Mouse (Mus musculus): Measurements from ENCODE around the gene Tmtc3. TPM values are rescaled to one million over a fixed set of nuclear protein-coding genes. Genes with fewer than 3 reads are reported as not detected.

Gene Tmtc3
- polyA plus RNA-seq (2014; fragmentation: Illumina TruSeq; extraction: RNeasy Lipid Tissue Mini Kit (QIAGEN cat#74804); ENCODE audit: insufficient read depth, low read depth, low replicate concordance) = 4.6 TPM

GRCm38 (mm10) chr10:100487097-100487978, at the start of gene Tmtc3, which contains the start of gene Cep290:
Gene Tmtc3 (minus strand): TSS chr10:100487350.
Gene Cep290 (plus strand): TSS chr10:100487558.

Other genes starting within 250 kb of the Tmtc3 start
- not detected for gene Gm4301, start 151.7 kb downstream of the Tmtc3 start, polyA plus RNA-seq (2014; fragmentation: Illumina TruSeq; extraction: RNeasy Lipid Tissue Mini Kit (QIAGEN cat#74804); ENCODE audit: insufficient read depth, low read depth, low replicate concordance)
- not detected for gene Gm4302, start 146.5 kb downstream of the Tmtc3 start, polyA plus RNA-seq (2014; fragmentation: Illumina TruSeq; extraction: RNeasy Lipid Tissue Mini Kit (QIAGEN cat#74804); ENCODE audit: insufficient read depth, low read depth, low replicate concordance)
- not detected for gene Gm4303, start 141.4 kb downstream of the Tmtc3 start, polyA plus RNA-seq (2014; fragmentation: Illumina TruSeq; extraction: RNeasy Lipid Tissue Mini Kit (QIAGEN cat#74804); ENCODE audit: insufficient read depth, low read depth, low replicate concordance)
- not detected for gene Gm4305, start 136.3 kb downstream of the Tmtc3 start, polyA plus RNA-seq (2014; fragmentation: Illumina TruSeq; extraction: RNeasy Lipid Tissue Mini Kit (QIAGEN cat#74804); ENCODE audit: insufficient read depth, low read depth, low replicate concordance)
- not detected for gene Gm4307, start 126.0 kb downstream of the Tmtc3 start, polyA plus RNA-seq (2014; fragmentation: Illumina TruSeq; extraction: RNeasy Lipid Tissue Mini Kit (QIAGEN cat#74804); ENCODE audit: insufficient read depth, low read depth, low replicate concordance)
- not detected for gene Gm4312, start 104.8 kb downstream of the Tmtc3 start, polyA plus RNA-seq (2014; fragmentation: Illumina TruSeq; extraction: RNeasy Lipid Tissue Mini Kit (QIAGEN cat#74804); ENCODE audit: insufficient read depth, low read depth, low replicate concordance)
- 4.0 TPM for gene Cep290, start 208 bp upstream of the Tmtc3 start, polyA plus RNA-seq (2014; fragmentation: Illumina TruSeq; extraction: RNeasy Lipid Tissue Mini Kit (QIAGEN cat#74804); ENCODE audit: insufficient read depth, low read depth, low replicate concordance)
- 4.4 TPM for gene 4930430F08Rik, start 103.1 kb upstream of the Tmtc3 start, polyA plus RNA-seq (2014; fragmentation: Illumina TruSeq; extraction: RNeasy Lipid Tissue Mini Kit (QIAGEN cat#74804); ENCODE audit: insufficient read depth, low read depth, low replicate concordance)
- not detected for gene 1700017N19Rik, start 103.1 kb upstream of the Tmtc3 start, polyA plus RNA-seq (2014; fragmentation: Illumina TruSeq; extraction: RNeasy Lipid Tissue Mini Kit (QIAGEN cat#74804); ENCODE audit: insufficient read depth, low read depth, low replicate concordance)